Mouse (Mus musculus) T-cell, adult 2 months (primary cell): Measurements from ENCODE around the gene Emp1.

Source experiments
- DNase-seq: peaks from one replicate; pipeline ENCODE4 v3.0.0; 2022; ENCODE audit warnings: low spot score

Gene Emp1

GRCm38 (mm10) chr6:135411712-135412319, 49.5 kb downstream of the Emp1 start:
- DNase-seq, result no peak

- DNase-seq, result no peak
These were observed 50.3 kb downstream of the Emp1 start for GRCm38 (mm10) chr6:135412649-135413048.

DNA sequence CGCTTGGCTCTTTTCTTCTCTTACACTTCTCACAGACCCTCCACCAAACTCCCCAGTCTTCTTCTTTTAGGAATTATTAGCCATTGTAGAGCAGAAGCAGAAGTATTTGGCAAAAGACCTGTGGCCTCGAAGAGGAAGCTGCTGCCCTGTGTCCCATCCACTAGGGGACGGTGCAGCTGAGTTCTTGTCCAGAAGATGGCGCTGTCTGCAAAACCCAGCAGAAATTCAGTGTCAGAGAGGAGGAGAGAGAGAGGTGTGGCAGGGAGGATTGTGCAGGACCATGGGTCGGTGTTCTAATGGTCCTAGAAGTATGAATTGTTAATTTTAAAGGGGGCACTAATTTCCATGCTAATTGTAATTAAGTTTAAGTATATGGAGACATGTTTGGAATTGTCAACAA, 55.1 kb downstream of the Emp1 start:
- peak; percentile 68 for DNase-seq

GRCm38 (mm10) chr6:135418223-135418824, 56.0 kb downstream of the Emp1 start:
- peak; percentile 71 for DNase-seq

DNA sequence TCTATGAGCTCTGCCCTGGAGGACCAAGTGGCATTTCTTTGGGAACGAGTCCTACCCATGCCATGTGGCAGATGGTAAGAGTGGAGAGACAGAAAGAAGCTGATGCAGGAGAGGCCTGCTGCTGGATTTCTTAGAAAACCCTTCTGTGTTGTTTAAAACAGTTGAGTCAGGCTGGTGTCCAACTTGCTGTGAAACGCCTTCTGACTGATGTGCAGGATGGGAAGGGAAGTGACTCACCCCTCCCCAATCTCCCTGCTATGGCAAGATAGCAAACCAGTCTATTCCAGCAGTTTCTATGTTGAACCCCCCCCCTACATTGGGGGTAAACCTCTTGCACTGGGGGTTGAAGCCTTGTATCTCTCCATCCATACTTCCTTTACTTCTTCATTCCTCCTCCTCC, 65.9 kb downstream of the Emp1 start:
- DNase-seq, result no peak

GRCm38 (mm10) chr6:135429268-135429909, 67.0 kb downstream of the Emp1 start:
- DNase-seq, result no peak

GRCm38 (mm10) chr6:135430441-135430970, 68.2 kb downstream of the Emp1 start:
- DNase-seq, result no peak
